Mouse (Mus musculus) erythroblast, embryonic 14.5 days (primary cell): ENCODE results near the gene Hist3h2a.

Source experiments
- GATA1 ChIP-seq: IDR thresholded peaks from 2 replicates; pipeline ENCODE4 v1.6.1; 2012; ENCODE audit warnings: low read length, inconsistent platforms, mixed read lengths
- TAL1 ChIP-seq: IDR thresholded peaks from 3 replicates; pipeline ENCODE4 v1.6.1; 2012; ENCODE audit warnings: low read length, inconsistent platforms, mixed read lengths

DNA sequence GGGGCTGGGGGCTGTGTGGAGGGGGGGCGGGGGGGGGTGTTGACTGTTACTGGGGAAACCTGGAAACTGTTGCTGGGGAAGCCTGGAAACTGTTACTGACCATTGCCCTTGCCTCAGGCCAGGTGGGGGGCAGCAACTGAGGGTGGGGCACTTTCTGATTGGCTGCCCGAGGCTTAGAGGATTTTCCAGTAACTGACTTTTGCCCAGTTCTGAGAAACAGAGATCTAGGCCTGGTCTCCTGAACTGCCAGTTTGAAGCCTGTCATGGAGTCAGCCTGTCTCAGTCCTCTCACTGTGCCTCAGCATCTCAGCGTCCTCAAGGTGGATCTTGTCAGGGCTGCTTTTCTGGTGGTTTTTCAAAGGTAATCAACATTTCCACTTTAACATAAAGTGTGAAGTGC is 19.9 kb downstream of the Hist3h2a start:
- TF ChIP-seq GATA1: no peak
- no peak for TF ChIP-seq TAL1
